Mouse (Mus musculus) left cerebral cortex, adult 2 months (tissue): ENCODE results near the gene Shisa9. TPM values are rescaled to one million over a fixed set of nuclear protein-coding genes. Genes with fewer than 3 reads are reported as not detected.

Experiments
- DNase-seq, 2 experiments: peaks; one replicate each; pipeline ENCODE4 v3.0.0; 2021 to 2022; ENCODE audit warnings: low spot score in 2 of 2, mixed read lengths in 1 of 2; ENCODE audit errors: extremely low spot score in 1 of 2
- H3K27ac ChIP-seq: fragments of 200-600 bp; 2 replicates; pipeline ENCODE4 v1.8.1; 2022
- H3K4me3 ChIP-seq: fragments of 200-600 bp; 2 replicates; pipeline ENCODE4 v1.8.1; 2022
- CTCF ChIP-seq: fragments of 200-600 bp; IDR thresholded peaks from 2 replicates; pipeline ENCODE4 v1.8.1; 2022; ENCODE audit warnings: antibody characterized with exemption, mild to moderate bottlenecking, moderate library complexity
- intact Hi-C: fragments of 180-260 bp; cut with DNase I; formaldehyde crosslinking; loops from one replicate; pipeline ENCODE4 v1.15.1; 2025
- total RNA-seq, 2 experiments: library from RNA; stranded (reverse); gene quantifications; 2 replicates each; pipeline ENCODE4 v1.2.3; 2021

Gene Shisa9
- total RNA-seq, 2 experiments from 2014 or later = 53.2 to 61.6 TPM

GRCm38 (mm10) chr16:12234289-12234688 is 250.4 kb downstream of the Shisa9 start:
- H3K27ac ChIP-seq = no peak overlapping the region
- intact Hi-C loops = no loop called here
- TF ChIP-seq CTCF = no peak
- H3K4me3 ChIP-seq = no peak overlapping the region
- no peak for DNase-seq

GRCm38 (mm10) chr16:12238611-12239010 is 254.7 kb downstream of the Shisa9 start:
- no peak for TF ChIP-seq CTCF
- intact Hi-C loops = no loop called here
- H3K4me3 ChIP-seq = no peak overlapping the region
- no peak overlapping the region for H3K27ac ChIP-seq
- DNase-seq = no peak

GRCm38 (mm10) chr16:12259361-12259760 is 275.4 kb downstream of the Shisa9 start:
- Histone ChIP-seq H3K4me3 (no peak overlapping the region), H3K27ac (no peak overlapping the region)
- intact Hi-C loops = no loop called here
- no peak for DNase-seq
- TF ChIP-seq CTCF = no peak

GRCm38 (mm10) chr16:12265828-12266227 is 281.9 kb downstream of the Shisa9 start:
- intact Hi-C loops = no loop called here
- H3K4me3 ChIP-seq = no peak overlapping the region
- no peak overlapping the region for H3K27ac ChIP-seq
- no peak for TF ChIP-seq CTCF
- no peak for DNase-seq

- intact Hi-C loops = loop anchor here (5.0 kb wide), 1 partner anchor 1018 kb away; no protein-coding TSS in a partner anchor
- DNase-seq = no peak
- no peak overlapping the region for H3K4me3 ChIP-seq
- no peak overlapping the region for H3K27ac ChIP-seq
- TF ChIP-seq CTCF = no peak
Observed at GRCm38 (mm10) chr16:12300523-12300922, 316.6 kb downstream of the Shisa9 start.

- TF ChIP-seq CTCF = no peak
- no peak overlapping the region for H3K27ac ChIP-seq
- intact Hi-C loops = loop anchor here (5.0 kb wide), 1 partner anchor 1021 kb away; no protein-coding TSS in a partner anchor
- DNase-seq = no peak
- no peak overlapping the region for H3K4me3 ChIP-seq
Observed at GRCm38 (mm10) chr16:12303420-12303819, 319.5 kb downstream of the Shisa9 start.

- no peak for DNase-seq
- no peak overlapping the region for H3K4me3 ChIP-seq
- H3K27ac ChIP-seq = no peak overlapping the region
- intact Hi-C loops = no loop called here
- no peak for TF ChIP-seq CTCF
Observed at GRCm38 (mm10) chr16:12307318-12307965, 323.5 kb downstream of the Shisa9 start.

- DNase-seq = no peak
- H3K27ac ChIP-seq = no peak overlapping the region
- H3K4me3 ChIP-seq = no peak overlapping the region
- no peak for TF ChIP-seq CTCF
- intact Hi-C loops = no loop called here
Observed at GRCm38 (mm10) chr16:12309826-12310225, 325.9 kb downstream of the Shisa9 start.

GRCm38 (mm10) chr16:12315627-12316026 is 331.7 kb downstream of the Shisa9 start:
- intact Hi-C loops = no loop called here
- H3K4me3 ChIP-seq = no peak overlapping the region
- no peak for TF ChIP-seq CTCF
- H3K27ac ChIP-seq = no peak overlapping the region
- DNase-seq = no peak

Other genes starting within 250 kb of the Shisa9 start
- gene Cpped1, start 74.7 kb upstream of the Shisa9 start, total RNA-seq = 10 to 100 TPM; 35.8 to 38.5 TPM